Mouse (Mus musculus) cerebellum, postnatal 25 days (tissue): ENCODE results near the gene Atg9b.

Experiments used
- DNase-seq, 2 experiments: peaks; one replicate each; pipeline ENCODE4 v3.0.0; 2021; ENCODE audit warnings: mixed read lengths in 2 of 2

Atg9b gene

DNA sequence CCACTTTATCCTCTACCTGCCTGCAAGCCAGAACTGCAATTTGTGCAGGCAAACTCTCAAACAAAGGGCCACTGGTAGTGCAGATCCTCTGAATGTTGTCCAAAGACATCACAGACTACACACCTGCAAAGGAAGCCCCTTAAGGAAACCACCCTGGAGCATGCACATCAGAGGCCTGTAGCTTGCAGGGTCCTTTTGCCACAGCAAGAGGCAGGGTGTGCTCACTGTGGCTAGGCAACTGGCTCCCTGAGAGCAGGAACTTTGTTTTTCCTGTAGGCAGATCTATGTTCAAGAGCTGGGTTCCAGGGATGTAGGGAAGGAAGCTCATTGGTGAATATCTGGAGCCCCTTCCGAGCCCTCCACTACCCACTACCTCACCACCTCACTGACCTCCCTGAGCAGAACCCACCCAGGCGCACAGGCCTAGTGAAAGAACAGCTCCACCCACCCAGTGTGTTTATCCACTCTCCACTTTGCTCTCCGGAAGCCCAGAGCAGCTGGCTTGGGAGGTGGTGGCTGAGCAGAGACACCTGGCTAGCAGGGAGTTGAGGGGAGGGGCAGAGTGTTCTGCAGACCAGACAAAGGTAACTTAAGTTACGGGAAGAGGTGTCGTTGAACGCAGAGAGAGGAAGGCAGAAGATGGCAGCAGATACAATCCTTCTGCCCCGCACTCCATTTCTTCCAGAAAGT lies 44.6 kb downstream of the Atg9b start:
- DNase-seq, result no peak

DNA sequence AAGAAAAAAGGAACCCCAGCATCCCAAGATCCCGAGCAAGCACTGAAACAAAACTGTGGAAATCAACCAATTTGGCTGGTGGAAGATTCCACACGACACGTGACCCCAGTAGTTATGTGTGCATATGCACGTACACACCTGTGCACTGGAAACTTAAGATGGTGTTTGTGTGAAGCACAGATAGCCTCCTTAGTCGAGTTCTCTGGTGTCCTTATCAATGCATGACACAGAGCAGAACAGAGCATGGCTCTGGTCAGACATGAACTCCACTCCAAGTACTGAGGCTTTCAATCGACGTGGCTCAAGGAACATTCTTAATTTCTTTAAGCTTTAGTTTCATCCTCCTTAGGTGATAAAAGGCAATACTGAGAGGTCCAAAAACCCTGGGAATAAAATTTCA lies 45.6 kb downstream of the Atg9b start:
- DNase-seq, result no peak

DNA sequence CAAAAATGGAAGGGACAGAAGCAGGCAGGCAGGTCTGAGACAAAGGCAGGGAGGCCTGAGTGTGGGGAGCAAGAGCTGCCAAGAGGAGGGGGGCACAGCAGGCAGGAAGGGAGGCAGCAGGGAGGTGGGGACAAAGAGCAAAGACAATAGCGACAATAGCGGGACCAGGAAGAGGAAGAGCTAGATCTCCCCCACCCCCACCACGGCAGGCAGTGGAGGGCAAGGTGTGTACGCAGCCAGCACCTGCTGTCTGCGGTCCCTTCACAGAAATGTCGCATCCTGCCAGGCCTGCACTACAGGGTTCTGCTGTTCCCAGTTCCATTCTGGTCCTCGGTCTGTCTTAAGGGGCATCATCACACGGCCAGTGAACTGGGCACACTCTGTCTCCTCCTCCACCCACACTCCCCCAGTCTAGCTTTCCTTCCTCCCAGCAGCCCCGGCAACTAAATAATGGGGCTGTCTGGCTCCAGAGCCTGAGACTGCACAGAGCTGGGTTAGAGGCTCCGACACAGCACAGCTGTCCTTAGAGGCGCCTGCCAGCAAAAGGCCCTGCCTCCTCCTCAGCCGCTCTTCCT lies 47.4 kb downstream of the Atg9b start:
- peak in 1 of 2 experiments; percentile 39 for DNase-seq

DNA sequence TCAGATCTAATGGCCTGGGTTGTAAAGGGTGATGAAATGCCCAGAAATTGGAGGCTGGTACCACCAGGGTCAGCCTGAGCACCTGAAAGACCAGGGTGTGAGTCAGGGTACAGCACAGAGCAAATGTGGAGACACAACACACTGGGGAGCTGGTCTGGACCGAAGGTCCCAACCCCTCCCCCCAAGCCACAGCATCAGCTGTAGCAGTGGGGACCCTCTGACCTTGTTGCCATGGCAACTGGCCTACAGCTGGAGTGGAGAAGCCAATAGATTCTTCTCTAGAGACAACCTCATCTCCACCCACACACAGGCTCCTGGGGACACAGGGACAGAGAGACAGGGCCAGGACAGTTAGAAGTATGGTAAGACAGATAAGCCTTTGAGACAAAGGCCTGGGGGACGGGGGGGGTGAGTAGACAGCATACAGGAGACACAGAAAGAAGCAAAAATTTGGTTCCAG lies 47.9 kb downstream of the Atg9b start:
- DNase-seq, result no peak

DNA sequence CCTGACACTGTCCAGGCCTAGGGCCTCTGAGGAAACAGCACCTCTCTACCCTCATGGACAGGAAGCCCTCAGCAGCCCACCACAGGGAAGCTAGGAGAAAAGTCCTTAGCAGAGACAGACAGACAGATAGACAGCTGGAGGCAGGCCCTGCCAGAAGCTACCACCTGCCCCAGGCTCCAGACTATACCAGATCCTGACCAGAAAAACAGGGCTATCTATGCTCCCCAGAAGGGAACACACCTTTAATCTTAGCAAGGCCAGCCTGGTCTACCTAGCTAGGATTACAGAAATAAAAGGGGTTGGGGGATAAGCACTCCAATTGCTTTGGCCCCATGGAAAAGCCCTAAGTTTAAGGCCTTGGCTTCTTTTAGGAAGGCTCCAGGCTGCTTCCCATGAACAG lies 48.6 kb downstream of the Atg9b start:
- DNase-seq, result no peak

DNA sequence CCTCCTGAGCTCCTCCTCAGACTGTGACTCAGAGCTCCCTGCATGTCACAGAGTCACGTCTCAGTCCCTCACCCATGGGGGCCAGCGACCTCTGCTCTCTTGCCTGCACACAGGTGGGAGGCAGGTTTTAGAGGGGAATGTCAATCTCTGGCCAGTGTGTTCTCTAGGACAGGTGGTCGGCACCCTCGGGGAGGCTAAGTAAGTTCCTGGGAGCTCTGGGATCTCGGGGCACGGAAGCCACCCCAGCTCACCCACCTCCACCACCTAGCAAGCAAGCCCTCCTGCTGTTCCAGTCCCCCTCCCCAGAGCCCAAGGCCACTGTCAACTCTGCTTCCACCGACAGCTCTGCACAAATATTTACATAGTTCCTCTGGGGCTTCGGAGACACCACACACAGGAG lies 49.0 kb downstream of the Atg9b start:
- no peak for DNase-seq

DNA sequence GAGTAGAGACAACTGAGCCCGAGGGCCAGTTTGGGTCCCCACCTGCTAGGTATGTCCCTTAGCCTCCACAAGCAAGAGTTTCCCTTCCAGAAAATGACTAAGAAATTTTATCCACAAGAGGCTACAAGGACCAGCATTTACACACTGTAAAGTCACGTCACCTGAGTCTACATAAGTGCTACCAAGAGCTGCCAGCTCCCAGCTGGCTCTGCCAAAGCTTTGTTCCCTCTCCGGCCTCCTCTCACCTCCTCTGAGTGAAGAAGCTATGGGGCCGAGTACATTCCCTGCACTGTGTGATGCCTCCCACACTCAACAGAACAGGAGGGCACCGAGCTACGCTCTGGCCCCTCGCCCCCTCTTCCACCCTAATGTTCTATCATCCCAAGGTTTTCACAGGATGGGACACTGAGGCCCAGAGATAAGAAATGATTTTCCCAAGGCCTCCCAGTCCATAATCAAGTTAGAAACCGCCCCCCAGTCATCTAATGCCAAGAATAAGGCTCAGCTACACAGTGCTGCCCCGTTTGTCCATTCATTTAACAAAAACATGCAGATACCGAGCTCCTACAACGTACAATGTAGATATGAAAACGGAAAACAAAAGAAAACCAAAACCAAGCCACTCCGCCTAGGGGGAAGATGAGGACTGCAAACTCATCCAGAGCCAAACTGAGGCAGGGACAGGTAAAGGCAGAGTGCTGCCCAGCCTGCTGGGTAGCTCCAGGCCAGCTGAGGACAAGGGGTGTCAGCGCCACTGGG lies 49.6 kb downstream of the Atg9b start:
- no peak for DNase-seq

DNA sequence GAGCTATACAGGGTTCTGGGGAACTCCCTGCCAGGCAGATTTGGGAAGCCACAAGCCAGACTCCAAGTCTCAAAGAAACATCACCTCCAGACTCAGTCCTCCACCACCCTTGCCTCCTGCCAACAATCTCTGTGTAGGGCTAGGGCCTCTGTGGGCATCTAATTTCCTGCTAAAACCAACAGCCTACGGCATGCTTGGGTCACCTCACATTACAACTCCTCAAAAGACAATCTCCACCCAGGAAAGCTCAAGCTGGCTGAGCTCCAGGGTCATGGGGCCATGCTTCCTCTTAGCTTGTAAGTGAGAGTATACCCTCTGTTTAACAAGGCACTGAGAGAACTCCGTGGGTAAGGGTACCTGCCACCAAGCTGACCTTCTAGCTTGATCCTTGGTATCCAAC lies 54.1 kb downstream of the Atg9b start:
- DNase-seq, result peak in 1 of 2 experiments; percentile 33

DNA sequence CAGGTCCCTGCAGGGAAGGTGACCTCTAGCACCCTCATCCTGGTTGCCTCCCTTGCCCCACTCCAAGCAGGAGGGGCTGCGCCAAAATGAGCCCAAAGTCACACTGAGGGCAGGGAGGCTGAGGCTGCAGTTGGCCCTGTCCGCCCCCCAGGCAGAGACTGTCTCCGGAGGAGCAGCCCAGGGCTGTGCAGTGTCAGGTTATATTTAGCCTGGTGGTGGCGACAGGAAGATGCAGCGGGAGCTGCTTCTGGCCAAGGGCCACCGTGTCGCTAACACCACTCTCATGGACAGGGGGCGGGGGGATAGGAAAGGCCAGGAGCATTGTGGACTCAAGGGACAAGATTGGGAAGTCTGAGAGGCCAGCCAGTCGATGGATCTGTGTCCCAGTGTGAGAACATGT lies 54.6 kb downstream of the Atg9b start:
- DNase-seq, result peak; percentile 50 to 54

DNA sequence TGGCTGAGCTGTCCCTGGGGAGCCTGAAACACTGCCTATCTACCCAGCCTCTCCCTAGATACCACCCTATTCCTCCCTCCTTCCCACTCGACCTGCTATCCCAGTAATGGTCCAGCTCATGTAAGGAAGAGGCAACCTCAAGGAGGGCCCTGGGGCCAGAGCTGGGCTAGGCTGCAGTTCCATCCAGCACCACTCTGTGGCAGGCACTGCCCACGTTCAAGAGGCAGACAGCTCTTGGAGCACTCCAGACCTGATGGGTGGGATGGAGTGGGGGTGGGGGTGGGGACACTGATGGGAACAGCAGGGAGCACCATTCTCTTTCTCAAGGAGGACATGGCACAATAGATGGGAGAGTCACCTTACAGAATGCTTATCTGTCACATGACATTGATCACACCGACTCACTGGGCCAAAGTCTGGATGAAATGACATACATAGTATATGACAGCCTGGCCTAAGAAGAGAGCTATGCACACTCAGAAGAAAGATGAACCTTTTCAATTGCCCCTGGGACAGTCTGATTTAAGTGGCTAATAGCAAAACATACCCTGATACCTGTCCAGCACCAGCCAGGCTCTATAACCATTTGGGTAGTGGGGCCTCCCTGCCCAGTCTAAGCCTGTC lies 55.9 kb downstream of the Atg9b start:
- peak; percentile 69 to 82 for DNase-seq

DNA sequence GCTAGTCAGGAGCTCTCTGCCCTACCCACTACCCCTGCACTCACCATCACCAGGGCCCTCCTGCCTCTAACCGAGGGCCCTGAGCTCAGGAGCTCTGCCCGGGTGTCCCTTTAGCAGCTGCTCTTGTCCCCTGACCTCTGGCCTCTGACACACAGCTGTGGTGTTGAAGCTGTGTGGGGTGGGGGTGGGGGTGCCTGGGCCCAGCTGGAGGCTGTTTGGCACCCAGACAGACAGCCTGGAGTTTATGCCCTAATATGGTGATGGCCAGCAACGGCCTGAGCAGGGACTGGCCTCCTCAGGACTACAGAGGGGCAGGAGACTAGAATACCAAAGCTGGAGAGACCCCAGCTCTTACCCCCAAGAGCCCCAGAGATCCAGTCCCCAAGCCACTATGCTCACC lies 57.2 kb downstream of the Atg9b start:
- no peak for DNase-seq
